Comparison of ENCODE assay signal across 9 mouse cellular contexts in genomic region chr6:121366537-121366936, GRCm38 (mm10). TPM values are rescaled to one million over a fixed set of nuclear protein-coding genes. Genes with fewer than 3 reads are reported as not detected.
DNase-seq lines count a peak whose midpoint lies in the region; ATAC-seq and TF ChIP-seq lines count a peak whose summit lies in the region.
"Not testable (repeated sequence)": the region's sequence is repeated elsewhere in the genome, so short reads cannot be mapped to it uniquely, and the experiment has no call there.
"Had no signal": no experiment of that assay in that cellular context is flagged by ENCODE, and none has a peak within 500 bp of the region (broad histone marks: within the 10 kb centered on the region; RNA-seq: fewer than 3 reads in every experiment).

No protein-coding gene starts in this region.

- not testable (repeated sequence) for TF ChIP-seq CTCF in G1E (IDR thresholded peaks at IDR 0.05; ENCODE audit: low read depth, low read length)
- TF ChIP-seq CTCF in lung, postnatal 0 days (IDR thresholded peaks at IDR 0.05) = peak; percentile 72

- not testable (repeated sequence) for ATAC-seq in G1E (ENCODE audit: extremely low read depth, insufficient number of reproducible peaks, low FRiP score, poor library complexity, severe bottlenecking); lung, postnatal 0 days
- peak; percentile 64 for ATAC-seq in neutrophil, adult 5-6 weeks (ENCODE audit: extremely low read depth, insufficient number of reproducible peaks, low FRiP score, poor library complexity, severe bottlenecking)

- not testable (repeated sequence) for H3K9me3 ChIP-seq in G1E (replicated peaks); lung, postnatal 0 days (ENCODE audit: low read length)

- peak; percentile 22 for DNase-seq in G1E (ENCODE audit: low spot score)
- DNase-seq in brain, adult 2 months (ENCODE audit: low read depth, low spot score) = peak; percentile 50
- DNase-seq in embryo, embryonic 10.5 days (ENCODE audit: low spot score) = peak; percentile 58
- DNase-seq in heart, adult 18-20 months = peak; percentile 22 to 36
- peak; percentile 19 for DNase-seq in kidney, postnatal 14 days
- DNase-seq in lung, postnatal 0 days (ENCODE audit: low spot score) = peak; percentile 61
- DNase-seq in thymus, postnatal 25 days = peak; percentile 30

- H3K4me2 ChIP-seq in lung, postnatal 0 days (replicated peaks; ENCODE audit: low read depth, low read length) = not testable (repeated sequence)

- H3K36me3 ChIP-seq in G1E (replicated peaks); lung, postnatal 0 days (ENCODE audit: insufficient read depth, low read length): not testable (repeated sequence)

- H3K9ac ChIP-seq in lung, postnatal 0 days (replicated peaks; ENCODE audit: low read depth) = not testable (repeated sequence)

- TF ChIP-seq EP300 in lung, postnatal 0 days (IDR thresholded peaks at IDR 0.05) = not testable (repeated sequence)

- not testable (repeated sequence) for H3K27me3 ChIP-seq in G1E (ENCODE audit: insufficient read depth, low read length); lung, postnatal 0 days (replicated peaks; ENCODE audit: insufficient read depth, low read length)

- H3K4me1 ChIP-seq in G1E (ENCODE audit: insufficient read depth, low read depth, low read length); lung, postnatal 0 days (ENCODE audit: insufficient read depth, low read depth, low read length): not testable (repeated sequence)

- 15% methylated on average over 2 of the region's 2 CpGs for WGBS in lung, postnatal 0 days

- H3K4me3 ChIP-seq in G1E (ENCODE audit: low read depth, low read length); lung, postnatal 0 days (ENCODE audit: low read depth, low read length): not testable (repeated sequence)

- H3K27ac ChIP-seq in lung, postnatal 0 days (ENCODE audit: low read length) = not testable (repeated sequence)

RNA-seq across cellular contexts. Expression of gene Slc6a12, which starts 23.7 kb away (rescaled TPM):
- not detected in 2 replicates for total RNA-seq in G1E (2014; fragmentation: Nextera tagmentation)
- 0.17 TPM in 1 of 2 replicates, not detected in the other for total RNA-seq in G1E (2017)
- polyA plus RNA-seq in G1E (2012) = not detected in 2 replicates
- not detected for total RNA-seq in heart, adult 18-20 months (2021)
- not detected in 2 replicates for polyA plus RNA-seq in lung, postnatal 0 days (2015; fragmentation: Nextera tagmentation; extraction: Ambion mirVana)
- 3.8 and 4.0 TPM in 2 replicates for total RNA-seq in neutrophil, adult 5-6 weeks (2017)
- polyA plus RNA-seq: macrophage had no signal
